Mouse (Mus musculus) ES-CJ7 (cell line): Measurements from ENCODE around the gene Coro1c.
A peak's percentile ranks its signal among the peaks of the same experiment; 100 is the strongest.

Experiments used
- DNase-seq: peaks from one replicate; pipeline ENCODE4 v3.0.0; 2011; ENCODE audit warnings: low read depth, low spot score

Coro1c gene

GRCm38 (mm10) chr5:113908592-113909441, at the start of gene Coro1c:
Gene Coro1c (minus strand): TSS chr5:113908758.
- DNase-seq: peak; percentile 96

GRCm38 (mm10) chr5:113956510-113956909, 48.0 kb upstream of the Coro1c start:
- DNase-seq: peak; percentile 89

DNA sequence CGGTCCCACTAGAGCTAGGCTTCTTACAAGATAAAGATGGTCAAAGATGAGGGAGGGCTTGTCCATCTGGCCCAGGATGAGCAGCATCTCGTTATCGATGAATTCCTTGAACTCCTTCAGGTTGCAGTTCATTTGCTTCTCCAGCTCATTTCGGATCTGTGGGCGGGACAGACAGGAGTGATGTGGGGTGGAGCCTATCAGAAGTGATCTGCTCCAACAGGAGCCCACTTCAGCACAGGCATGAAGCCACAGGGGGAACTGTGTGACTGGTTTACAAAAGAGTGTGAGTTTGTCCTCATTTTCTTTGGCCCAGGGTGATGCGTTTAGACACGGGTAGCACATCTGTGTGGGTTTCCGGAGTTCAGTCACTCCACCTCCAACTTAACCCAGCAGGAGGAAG, 47.1 kb upstream of the Coro1c start:
- no peak for DNase-seq

DNA sequence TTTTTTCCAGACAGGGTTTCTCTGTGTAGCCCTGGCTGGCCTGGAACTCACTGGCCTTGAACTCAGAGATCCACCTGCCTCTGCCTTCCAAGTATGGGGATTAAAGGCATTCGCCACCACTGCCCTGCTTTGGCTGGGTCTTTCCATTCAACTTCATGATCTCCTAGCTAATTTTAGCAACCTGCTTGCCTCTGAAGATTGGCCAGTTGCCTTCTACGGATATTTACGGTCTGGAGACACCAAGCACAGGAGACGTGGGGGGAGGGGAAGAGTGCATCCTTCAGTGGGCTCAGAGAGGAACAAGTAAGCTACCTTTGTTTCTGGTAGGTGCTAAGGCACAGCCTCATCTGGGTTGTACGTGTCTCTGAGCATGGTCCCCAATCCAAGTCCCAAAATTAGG, 46.7 kb upstream of the Coro1c start:
- DNase-seq: no peak

DNA sequence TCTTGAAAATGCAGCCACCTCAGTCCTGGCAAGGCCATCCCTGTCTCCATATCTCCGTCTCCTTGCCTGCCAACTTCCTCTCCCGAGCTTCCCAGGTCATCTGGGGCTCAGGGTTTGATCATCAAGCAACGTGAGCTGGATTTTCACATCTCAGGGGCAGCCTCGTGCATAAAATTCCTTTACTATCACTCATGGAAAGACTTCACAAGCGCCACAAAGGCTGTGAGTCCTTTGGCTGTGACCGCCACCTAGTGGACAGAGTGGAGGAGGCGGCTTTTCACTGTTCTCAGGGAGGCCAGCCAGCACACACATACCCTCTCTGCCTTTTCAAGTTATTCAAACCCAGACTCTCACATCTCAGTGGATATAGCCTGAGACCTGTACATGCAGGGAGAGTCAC, 45.9 kb upstream of the Coro1c start:
- DNase-seq: peak; percentile 74

DNA sequence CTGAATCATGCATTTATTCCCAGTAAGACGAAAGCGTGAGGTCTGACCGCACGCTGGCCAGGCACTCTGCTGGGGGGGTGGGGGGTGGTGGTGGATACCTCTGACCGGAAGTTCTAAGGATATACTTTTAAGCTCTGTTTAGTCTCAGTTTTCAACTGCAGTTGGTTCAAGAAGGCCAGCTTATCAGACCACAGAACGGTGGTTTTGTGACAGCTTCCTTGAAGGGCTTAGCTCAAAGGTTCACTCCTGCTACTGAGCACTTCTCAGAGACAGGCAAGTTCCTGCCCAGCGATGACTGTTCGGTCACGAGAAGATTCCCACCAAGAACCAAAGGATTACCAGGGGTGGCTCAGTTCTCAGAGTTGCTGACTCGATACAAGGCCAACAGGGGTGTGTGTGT, 44.0 kb upstream of the Coro1c start:
- no peak for DNase-seq

DNA sequence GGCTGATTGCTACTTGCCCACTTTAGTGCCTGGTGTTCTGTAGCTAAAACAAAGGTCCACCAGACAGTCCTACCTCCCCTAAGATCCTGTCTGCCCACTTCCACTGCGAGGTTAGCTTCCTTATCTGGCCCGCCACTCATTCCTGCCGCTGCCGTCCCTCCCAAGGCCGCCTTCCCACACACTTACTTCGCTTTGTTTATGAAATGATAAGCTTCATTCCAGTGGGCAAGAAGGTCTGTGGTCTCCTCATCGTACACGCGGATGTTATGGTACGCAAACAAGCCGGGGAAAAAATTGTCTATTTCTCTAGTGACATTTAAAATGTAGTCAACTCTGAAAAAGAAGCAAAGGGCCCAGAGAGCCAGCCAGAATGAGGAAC, 43.1 kb upstream of the Coro1c start:
- DNase-seq: no peak

- DNase-seq: no peak
Measured at GRCm38 (mm10) chr5:113950786-113951692, 42.5 kb upstream of the Coro1c start.

DNA sequence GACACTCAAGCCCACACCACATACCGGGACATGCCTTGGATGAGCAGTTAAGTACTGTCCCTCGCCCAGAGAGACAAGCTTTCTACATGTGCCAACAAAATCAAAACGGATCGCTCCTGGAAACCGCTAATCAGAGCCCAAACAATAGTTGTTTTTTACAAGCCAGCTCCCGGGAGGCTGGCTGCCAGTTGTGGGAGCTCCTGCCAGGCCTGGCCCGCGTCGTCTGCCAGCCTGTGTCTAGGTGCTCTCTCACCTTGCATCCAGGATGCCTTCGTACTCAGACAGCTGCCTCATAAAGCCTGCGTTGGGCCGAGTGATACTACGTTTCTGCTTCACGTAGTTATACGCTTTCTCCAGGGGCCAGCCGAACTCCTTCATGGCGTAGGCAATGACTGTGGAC, 41.6 kb upstream of the Coro1c start:
- DNase-seq: no peak

DNA sequence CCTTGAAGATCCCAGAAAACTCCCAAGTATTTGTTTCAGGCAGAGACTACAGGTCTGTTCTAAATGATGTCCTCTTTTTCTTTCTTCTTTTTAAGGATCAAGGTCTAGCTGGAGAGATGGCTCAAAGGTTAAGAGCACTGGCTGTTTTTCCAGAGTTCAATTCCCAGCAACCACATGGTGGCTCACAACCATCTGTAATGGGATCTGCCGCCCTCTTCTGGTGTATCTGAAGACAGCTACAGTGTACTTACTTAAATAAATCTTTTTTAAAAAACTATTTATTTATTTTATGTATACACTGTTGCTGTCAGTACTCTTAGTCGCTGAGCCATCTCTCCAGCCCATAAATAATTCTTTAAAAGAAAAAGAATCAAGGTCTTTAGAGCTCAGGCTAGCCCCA, 38.7 kb upstream of the Coro1c start:
- DNase-seq: no peak

DNA sequence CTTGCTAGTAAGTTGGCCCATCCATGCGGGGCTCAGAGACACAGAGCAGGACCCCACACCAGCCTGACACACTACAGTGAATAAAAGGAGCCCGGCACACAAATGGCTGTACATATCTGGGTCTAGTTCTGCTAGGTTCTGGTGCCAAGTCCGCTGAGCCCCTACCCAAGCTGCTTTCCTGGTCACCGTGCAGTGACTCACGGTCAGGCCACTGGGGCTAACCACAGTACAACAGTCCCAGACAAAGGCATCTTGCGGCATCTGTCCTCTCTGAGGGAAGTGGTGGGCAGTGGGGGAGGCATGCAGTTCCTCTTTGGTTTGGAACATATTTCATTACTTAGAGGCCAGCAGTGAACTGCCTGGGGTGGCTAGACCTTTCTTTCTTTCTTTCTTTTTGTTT, 36.6 kb upstream of the Coro1c start:
- no peak for DNase-seq

DNA sequence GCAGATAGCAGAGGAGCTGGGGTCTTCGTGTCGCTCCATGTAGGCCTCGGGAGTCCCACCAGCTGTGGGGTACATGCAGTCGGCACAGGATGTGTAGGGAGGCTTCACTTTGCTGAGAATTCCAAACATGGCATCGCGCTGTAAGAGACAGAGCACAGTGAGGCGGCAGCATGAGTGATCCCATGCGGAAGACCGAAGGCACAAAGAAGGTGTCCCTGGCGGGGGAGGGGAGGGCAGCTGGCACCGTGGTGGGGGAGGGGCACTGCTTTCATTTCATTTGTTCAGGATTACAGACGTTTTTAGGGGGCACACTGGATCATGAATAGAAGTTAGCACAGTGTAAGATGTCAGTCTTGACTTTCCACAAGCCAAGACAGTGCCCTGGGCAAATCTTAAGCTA, 34.8 kb upstream of the Coro1c start:
- no peak for DNase-seq

DNA sequence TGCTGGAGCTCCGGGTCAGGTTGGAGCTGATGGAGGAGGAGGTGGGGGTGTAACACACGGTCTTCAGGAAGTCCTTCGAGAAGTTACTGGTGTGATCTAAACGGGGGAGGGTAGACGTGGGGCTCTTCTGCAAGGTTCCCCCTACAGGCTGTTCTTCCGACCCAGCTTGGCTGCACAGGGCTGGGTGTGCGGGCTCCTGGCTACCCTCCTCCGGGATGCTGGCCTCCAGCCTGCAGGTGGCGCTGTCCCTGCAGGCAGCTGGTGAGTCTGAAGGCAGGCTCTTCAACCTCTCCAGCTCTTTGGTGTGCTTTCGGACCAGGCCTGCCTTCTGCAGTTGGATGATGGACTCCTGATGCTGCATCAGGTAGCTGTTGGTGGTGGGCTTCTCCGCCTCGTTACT, 34.0 kb upstream of the Coro1c start:
- DNase-seq: peak; percentile 97

DNA sequence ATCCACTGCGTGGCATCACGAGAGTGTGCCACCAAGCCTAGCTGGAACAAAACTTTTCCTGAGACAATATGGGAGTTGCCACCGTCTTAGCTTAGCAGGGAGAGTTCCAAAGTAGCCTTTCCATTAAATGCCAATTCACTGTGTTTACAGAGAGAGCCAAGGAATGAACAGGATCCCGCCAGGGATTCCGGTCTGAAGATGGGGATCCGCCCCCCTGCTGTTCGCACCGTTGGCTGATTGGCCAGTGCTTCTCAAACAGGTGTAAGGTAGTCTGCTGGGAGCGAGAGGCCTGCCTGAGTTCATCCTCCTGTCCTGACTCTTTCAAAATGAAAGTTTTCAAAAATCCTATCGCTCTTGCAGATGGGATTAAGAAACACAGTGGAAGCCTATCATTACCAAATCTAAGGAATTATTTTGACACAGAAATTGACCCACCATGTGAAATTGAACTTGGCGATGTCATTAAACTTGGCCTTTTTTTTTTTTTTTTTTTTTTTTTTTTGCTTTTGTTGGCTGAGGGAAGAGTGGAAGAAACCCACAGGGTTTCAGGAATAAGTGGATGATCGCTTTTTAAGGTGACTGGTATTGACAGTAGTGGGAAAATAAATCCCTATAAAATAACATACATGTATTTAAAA, 30.8 kb upstream of the Coro1c start:
- peak; percentile 83 for DNase-seq

DNA sequence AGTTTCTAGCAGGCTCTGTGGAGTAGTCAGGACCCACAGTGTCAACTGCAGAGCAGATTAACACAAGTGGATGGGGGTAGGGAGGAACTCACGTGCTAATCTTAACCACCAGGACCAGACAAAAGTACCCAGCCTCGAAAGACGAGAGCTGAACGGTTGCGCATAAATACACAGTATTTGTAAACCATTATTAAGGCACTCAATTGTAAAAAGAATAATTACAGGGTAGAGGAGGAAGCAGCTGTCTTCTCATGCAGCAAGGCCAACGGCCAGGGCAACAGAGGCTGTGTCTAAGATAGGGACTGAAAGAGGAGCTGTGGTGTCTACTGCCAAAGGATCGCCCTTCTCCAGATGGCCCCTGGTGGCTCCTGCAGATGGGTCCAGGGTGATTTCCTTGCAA, 29.1 kb upstream of the Coro1c start:
- DNase-seq: peak; percentile 44

- no peak for DNase-seq
Measured at GRCm38 (mm10) chr5:113933889-113934288, 25.3 kb upstream of the Coro1c start.

GRCm38 (mm10) chr5:113933480-113933879, 24.9 kb upstream of the Coro1c start:
- DNase-seq: peak; percentile 40

- no peak for DNase-seq
Measured at GRCm38 (mm10) chr5:113932310-113932709, 23.8 kb upstream of the Coro1c start.

GRCm38 (mm10) chr5:113930648-113931609, 22.4 kb upstream of the Coro1c start:
- DNase-seq: peak; percentile 46

- peak; percentile 51 for DNase-seq
Measured at GRCm38 (mm10) chr5:113929950-113930647, 21.5 kb upstream of the Coro1c start.
